Mouse (Mus musculus): ENCODE measurements around the gene Mitf.

Mitf gene

GRCm38 (mm10) chr6:97826642-97827275, 19.9 kb downstream of the Mitf start:
- DNase-seq (ENCODE audit: low spot score) = no peak

GRCm38 (mm10) chr6:97828021-97828420, 21.2 kb downstream of the Mitf start:
- no peak for DNase-seq (ENCODE audit: low spot score)

DNA sequence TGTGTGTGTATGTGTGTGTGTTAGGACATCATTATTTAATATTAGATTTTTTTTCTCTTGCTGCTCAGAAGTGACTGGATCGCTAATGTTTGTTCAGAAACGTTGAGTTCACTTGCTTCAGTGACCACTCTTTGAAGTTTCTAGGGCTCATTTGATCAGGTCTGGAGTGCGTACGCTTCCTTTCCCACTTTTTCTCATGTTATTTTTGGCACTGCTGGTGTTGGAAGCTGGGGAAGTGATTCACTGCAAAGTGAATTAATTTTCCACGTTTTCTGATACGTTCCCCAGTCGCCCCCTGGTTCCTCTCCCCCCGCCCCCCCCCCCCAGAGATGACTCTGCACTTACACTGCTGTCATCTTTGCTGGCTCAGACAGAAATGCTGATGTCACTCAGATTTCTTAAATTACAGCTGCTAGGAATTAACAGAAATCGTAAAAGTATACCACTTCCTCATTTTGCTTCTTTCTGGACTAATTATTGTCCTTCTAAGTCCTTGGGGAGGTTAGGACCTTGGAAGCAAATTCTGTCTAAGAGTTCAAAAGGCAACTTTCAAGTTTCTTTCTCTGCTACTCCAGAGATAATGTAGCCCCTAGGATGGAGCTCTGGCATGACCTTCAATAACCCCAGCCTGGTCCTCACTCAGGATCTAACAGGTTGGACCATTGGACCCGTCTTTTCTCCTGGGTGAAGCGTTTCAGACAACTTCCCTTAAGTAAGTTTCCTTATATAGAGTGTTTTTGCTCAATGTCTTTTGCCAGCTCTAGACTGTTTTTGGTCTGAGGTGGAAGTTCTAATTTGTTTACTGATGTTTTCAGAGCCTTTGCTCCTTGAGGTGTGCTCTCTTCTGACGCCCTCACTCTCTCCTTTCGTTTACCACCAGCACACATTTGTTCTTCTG, 22.2 kb downstream of the Mitf start:
- no peak for DNase-seq (ENCODE audit: low spot score)

DNA sequence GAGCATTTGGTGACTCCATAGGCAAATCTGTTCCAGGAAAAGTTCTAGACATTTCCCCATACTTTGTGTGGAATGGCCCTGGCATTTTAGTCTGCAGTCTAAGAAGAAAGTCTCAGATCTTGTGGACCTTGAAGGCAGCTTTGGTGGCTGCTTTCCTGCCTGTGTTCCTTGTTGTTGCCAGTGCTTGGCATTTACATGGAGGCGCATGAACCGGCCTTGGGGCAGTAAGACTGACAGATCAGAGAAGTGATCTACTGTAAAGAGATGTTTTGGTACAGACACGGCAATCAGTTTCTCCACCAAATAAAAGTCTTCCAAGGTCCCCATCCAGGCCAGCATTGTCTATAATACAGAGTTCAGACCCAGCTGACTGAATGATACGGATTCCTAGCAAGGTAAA, 25.6 kb downstream of the Mitf start:
- no peak for DNase-seq (ENCODE audit: low spot score)

- DNase-seq (ENCODE audit: low spot score) = no peak
These were observed 29.3 kb downstream of the Mitf start for GRCm38 (mm10) chr6:97836176-97836575.

DNA sequence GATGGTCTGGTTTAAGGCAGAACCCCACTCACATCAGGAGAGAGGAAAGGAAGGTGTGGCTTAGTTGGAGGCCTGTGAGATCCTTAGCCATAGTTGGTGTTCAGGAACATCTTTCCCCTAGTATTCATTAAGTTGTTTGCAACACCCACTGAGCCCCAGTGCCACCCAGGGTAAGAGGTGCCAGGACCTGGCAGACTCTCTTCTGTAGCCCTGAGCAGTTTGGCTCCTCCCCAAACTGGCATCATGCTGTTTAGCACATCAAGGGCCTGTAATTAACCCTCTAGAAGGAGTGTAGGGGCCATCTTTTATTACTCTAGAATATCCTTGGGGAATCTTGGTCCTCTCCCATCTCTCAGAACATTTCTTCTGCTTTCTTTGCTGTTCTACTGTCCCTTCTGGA, 30.9 kb downstream of the Mitf start:
- DNase-seq (ENCODE audit: low spot score) = no peak

DNA sequence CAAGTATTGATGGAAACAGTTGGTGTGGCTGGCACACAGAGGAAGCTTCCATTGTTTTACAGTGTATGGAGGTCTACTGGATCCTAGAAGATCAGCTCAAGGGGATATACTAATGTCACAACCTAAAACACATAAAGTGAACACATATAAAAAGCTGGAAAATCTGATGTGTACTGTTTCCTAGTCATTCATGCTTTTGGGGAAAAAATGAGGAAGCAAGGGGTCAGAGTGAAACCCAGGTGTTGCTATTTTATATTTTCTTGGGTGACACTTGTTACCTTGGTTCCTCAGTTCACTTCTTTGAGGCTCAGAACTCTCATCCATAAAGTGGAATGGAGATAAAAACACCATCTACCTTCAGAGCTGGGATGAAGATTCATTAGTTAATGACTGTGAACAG, 32.7 kb downstream of the Mitf start:
- no peak for DNase-seq (ENCODE audit: low spot score)

- DNase-seq (ENCODE audit: low spot score) = no peak
These were observed 37.3 kb downstream of the Mitf start for GRCm38 (mm10) chr6:97844112-97844511.

GRCm38 (mm10) chr6:97848191-97848857, 41.5 kb downstream of the Mitf start:
- no peak for DNase-seq (ENCODE audit: low spot score)

- no peak for DNase-seq (ENCODE audit: low spot score)
These were observed 47.4 kb downstream of the Mitf start for GRCm38 (mm10) chr6:97854236-97854635.

DNA sequence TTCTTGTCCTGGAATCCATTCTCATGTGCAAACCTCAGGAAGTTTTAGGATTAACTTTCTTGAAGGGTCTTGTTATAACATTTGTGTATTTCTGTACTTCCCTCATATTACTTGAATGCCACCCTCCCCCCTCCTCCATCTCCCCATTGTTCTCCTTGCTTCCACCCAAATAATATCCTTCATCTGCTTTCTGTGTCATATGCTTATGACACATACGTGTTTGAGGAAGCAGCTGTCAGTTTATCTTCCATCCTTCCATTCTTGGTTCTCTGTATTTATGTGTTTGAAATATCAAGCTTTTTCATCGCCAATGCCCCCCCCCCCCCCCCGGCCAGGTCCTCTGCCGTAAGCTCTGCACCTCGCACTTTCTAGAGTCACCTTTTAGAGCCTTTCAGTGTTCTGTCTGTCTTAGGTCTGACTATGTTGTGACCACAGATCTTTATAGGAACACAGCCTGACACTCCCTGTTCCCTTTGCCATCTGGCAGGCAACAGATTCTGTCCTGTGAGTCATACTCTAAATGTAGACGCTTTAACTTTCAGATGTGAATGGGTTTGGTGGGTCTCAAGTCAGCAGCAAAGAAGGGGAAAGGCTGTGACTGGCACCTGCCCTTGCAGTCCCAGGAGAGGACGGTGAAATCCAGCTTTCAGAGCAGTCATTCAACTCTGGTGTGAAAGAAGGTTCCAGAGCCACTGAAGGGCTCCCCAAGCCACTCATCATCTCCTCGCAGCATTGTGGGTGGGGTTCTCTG, 48.7 kb downstream of the Mitf start:
- DNase-seq (ENCODE audit: low spot score) = no peak

DNA sequence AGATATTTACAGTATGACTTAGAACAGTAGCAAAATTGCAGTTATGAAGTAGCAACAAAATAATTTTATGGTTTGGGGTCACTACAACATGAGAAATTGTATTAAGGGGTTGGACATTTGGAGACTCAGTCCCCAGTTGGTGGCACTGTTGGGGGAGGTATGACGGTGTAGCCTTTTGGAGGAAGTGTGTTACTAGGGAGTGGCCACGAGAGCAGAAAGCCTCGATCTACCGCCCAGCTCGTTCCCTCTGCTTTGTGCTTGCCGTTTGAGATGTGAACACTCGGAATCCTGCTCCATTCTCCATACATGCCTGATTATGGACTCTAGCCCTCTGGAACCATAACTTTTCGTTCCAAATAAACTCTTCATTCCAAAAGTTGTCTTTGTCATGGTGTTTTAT, 49.6 kb downstream of the Mitf start:
- DNase-seq (ENCODE audit: low spot score) = no peak

DNA sequence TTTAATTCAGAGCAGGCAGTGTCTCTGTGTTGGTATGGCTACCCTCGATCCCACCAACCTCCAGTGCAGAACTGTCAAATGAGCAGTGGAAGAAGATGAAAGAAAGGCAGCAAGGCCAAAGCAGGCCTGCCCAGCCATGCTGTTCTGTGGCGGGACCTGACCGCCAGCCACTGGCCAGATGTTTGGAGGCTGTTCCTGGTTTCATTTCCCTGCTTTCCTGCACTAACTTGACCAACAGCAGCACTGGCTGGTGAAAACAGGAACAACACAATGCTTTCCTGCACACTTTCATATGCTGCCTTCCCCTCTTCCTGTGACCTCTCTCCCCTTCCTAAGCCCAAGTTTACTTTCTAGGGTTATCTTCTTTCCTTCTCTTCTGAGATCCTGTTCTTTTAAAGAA, 50.8 kb downstream of the Mitf start:
- no peak for DNase-seq (ENCODE audit: low spot score)

DNA sequence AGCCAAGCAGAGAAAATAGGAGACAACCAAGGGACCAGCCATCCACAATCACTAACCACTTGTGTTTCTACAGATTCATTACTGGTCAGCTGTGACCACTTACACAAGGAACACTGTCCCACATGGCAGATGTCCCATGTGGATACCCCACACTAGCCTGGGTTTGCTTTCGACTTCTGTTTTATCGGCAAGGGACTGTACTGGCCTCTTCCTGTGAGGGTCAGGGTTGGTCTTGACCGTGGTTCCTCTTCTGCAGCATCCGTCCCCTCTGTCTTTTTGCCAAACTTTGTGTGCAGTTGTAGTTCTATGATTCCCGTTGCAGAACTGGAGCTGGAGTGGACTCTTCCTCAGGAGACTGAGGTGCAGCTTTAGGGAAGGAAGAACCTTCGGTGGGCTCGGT, 59.7 kb downstream of the Mitf start:
- no peak for DNase-seq (ENCODE audit: low spot score)

DNA sequence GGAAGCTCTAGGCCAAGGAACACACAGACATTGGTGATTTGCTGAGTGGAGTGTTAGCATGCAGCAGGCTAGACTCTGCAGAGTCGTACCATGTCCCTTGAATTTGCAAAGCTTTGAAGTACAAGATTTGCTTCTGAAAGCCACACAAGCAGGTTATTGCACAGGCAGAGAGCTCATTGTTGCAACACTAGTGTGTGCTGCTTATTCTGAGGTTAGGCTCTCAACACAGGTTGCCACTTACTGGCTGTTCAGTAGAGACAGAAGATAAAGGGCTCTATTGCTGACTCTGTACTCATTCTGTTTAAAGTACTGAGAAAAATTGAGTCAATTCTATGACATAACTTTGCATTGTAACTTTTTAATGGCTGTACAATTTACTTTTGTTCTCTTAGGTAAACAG, 61.2 kb downstream of the Mitf start:
- no peak for DNase-seq (ENCODE audit: low spot score)

GRCm38 (mm10) chr6:97869953-97870352, 63.1 kb downstream of the Mitf start:
- no peak for DNase-seq (ENCODE audit: low spot score)

GRCm38 (mm10) chr6:97871296-97872030, 64.6 kb downstream of the Mitf start:
- no peak for DNase-seq (ENCODE audit: low spot score)

GRCm38 (mm10) chr6:97873102-97873501, 66.2 kb downstream of the Mitf start:
- DNase-seq (ENCODE audit: low spot score) = no peak

GRCm38 (mm10) chr6:97876990-97877389, 70.1 kb downstream of the Mitf start:
- no peak for DNase-seq (ENCODE audit: low spot score)

DNA sequence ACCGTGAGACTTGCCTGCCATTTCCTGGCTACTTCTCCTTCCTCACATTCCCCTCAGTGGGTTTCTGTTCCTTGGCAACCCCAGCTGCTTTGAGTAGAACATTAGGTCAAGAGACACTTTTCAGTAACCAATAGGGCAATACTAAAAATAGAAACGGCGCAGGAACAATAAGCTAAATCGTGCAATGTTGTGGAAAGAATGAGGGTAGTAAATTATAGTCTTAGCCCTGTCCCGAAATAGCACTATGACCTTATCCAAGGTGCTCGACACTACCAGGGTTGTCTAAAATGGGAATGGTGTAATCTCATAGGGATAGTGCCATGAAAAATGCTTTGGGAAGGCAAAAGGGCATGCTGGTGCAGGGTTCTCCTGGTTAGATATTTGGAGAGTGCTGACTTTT, 70.6 kb downstream of the Mitf start:
- no peak for DNase-seq (ENCODE audit: low spot score)

DNA sequence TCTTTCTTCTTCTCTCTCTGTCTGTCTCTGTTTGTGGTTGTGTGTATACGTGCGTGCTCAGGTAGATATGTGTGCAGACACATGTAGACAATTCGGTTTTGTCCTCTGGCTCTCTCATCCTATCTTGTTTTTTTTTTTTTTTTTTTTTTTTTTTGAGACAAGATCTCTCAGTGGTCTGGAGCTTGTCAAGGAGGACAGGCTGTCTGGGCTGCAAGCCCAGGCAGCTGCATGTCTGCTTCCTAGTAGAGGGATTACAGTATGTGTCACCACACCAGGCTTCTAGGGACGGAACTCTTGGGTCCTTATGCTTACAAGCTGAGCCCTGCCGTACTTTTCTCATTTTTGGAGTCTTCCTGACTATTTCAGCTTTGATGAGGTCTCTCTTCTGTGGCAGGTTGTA, 73.5 kb downstream of the Mitf start:
- DNase-seq (ENCODE audit: low spot score) = no peak

- DNase-seq (ENCODE audit: low spot score) = no peak
These were observed 75.1 kb downstream of the Mitf start for GRCm38 (mm10) chr6:97881935-97882334.
